Mouse (Mus musculus) mature B cell (primary cell): ENCODE measurements around the gene Eva1a.

Source experiments
- in situ Hi-C: fragments of 300-500 bp; cut with MboI; formaldehyde crosslinking; loops from 2 replicates; pipeline ENCODE4 v1.14.3; 2019

Gene Eva1a

GRCm38 (mm10) chr6:82040834-82041487 lies at the start of gene Eva1a:
TSS of gene Eva1a (plus strand) at chr6:82041043.
- in situ Hi-C loops, result no loop called here

- in situ Hi-C loops, result no loop called here
Observed at GRCm38 (mm10) chr6:82012392-82012791, 28.5 kb upstream of the Eva1a start.

DNA sequence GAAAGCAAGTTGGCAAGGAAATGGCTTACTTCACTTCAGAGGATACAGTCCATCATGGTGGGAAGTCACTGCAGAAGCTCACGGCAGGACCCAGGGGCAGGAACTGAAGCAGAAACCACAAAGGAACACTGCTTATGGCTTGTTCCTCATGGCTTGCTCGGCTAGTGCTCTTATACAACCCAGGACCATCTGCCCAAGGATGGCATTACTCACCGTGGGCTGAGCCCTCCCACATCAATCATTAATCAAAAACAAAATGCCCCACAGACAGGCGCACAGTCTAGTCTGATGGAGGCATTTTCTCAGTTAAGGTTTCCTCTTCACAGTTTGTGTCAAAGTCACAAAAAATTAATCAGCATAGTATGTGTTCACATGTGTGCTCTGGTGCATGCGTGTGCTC lies 19.8 kb upstream of the Eva1a start:
- in situ Hi-C loops, result no loop called here

- in situ Hi-C loops, result no loop called here
Observed at GRCm38 (mm10) chr6:82021494-82021893, 19.3 kb upstream of the Eva1a start.

GRCm38 (mm10) chr6:82029611-82030510 lies 11.0 kb upstream of the Eva1a start:
- in situ Hi-C loops, result no loop called here

DNA sequence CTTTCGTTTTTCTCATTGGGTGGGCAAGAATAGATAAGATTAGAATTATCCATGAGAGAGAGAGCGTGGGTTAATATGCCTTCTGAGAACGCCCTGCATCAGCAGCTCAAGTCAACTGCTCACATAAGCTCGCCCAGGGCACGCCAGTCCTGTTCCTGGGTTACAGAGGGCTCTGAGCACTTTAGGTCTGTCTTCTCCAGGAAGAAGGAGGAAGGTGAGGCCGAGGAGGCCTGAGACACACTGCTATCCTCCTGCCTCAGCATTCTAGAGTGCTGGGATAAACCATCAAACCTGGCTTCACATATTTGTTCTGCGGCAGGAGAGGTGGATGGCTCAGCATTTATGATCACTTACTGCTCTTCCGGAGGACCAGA lies 10.3 kb upstream of the Eva1a start:
- in situ Hi-C loops, result no loop called here

DNA sequence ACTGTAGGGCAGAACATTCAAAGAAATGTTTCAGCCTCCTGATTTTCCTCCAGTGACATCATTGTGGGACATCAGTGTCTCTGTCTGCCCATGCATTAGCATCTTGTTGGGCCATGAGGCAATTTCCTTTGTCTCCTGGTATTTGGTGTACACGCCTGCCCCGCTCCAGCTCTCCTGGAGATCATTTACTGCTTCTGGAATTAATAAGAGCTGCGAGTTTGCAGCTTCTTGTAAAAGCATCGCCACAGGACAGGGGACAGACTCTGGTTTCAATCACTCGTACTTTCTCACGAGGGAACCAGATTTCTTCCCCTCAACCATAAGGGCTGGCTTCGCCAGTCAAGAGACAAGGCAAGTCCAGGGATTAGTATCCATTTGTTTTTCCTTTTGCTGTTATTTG lies 3.6 kb upstream of the Eva1a start:
- in situ Hi-C loops, result no loop called here

DNA sequence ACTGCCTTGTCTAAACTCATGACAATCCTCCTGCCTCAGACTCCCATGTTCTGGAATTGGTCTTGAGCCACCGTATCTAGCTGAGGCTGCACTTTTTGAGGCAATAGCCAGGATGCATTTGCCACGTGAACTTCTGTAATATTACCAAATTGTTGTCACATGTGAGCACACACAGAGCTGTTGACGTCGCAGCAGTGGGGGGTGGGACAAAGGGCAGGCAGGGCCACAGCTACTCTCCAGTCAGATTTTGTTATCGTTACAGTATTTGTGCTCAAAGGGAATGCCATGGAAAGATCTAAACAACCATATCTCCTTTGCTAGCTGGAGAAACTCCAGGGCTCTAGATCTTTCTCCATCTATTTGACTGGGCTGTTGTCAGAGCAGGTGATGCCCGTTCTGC lies 1.6 kb upstream of the Eva1a start:
- in situ Hi-C loops, result no loop called here

- in situ Hi-C loops, result no loop called here
Observed at GRCm38 (mm10) chr6:82039968-82040367, 875 bp upstream of the Eva1a start.

- in situ Hi-C loops, result no loop called here
Observed at GRCm38 (mm10) chr6:82041488-82042295, 849 bp downstream of the Eva1a start.

DNA sequence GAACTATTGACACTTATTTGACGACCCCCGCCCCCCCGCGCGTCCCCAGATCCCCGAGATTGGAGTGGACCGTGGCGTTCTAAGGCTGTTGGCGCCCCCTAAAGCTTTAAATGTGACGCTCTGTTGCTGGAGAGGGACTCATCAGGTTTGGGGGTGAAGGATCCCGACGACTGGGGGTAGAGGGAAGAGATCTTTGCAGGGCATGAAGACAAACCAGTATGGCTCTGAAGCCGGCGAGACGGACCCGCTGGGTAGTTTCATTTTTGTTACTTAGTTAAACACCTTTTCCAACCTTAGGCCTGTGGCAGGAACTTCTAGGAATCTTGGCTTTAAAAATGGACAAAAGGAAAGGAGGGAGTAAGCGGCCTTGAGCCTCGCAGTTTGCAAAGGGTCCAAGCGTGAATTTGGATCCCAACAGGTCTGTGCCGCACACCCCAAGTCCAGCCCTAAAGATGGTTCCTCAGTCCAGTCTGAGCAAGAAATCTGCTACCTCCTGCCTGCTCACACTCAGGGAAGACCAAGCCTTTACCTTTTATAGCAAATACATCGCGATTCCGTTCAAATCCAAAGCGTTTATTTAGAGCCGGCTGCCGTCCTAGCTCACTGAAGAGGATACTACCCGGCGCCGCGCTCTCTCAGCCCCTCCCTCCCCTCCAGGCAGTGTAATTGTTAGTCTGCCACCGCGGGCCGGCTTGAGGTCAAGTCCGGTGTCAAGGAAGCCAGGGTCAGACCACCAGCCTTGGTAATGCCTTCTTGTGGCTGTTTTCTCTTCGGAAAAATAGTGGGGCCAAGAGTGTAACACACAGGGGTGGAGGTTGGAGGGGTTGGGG lies 1.7 kb downstream of the Eva1a start:
- in situ Hi-C loops, result no loop called here

DNA sequence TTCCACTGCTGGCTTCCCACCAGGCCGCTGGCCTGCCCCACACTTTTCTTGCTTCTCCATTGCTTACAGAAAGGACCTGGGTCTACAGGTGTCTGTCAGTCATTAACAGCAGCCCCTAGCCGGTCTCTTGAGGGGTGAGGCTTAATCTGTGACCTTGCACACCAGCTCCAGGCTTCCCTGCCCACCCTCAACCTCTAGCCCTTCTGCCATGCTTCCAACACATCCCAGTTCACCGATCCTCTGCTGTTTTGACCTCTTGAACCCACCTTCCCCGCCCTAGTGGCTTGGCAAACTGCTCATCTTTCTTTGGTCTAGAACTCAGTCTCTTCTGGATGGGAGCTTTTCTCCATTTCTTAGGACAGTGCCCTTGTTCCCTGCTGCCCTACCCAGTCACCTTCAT lies 2.8 kb downstream of the Eva1a start:
- in situ Hi-C loops, result no loop called here

DNA sequence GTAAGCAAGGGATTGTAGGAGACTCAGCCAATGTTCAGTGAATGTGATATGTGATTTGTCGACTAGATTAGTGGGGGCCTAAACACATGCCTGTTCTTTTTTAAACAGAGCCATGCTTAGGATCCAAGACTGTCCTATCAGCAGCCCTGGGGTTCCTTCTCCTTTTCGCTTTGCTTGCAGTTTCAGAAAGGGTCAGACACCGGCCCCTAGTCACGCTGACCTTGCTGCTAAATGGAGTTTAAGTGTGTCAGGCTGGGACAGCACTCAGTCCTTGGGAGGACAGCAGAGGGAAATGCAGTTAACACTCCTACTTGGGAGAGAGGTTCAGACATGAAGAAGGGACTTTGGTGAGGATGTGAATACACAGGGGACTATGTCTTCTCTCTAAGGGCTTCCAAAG lies 3.7 kb downstream of the Eva1a start:
- in situ Hi-C loops, result no loop called here

DNA sequence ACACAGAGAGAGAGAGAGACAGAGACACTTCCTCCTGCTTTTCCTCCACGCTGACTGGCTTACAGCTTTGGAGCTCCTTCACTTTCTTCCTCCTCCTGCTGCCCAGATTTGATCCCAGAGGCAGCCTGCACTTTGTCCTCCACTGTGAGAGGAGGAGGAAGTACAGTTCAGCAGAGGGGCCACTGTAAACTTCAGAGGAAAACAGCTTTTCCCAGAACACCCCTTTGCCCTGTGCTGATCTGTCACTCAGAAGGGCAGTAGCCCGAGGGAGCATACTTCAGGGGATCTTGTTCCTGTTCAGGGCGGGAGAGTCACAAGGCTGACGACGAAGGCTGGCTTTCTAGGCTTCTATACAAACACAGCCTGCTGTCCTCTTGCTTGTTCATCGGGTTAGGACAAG lies 7.1 kb downstream of the Eva1a start:
- in situ Hi-C loops, result no loop called here

GRCm38 (mm10) chr6:82050201-82050600 lies 9.4 kb downstream of the Eva1a start:
- in situ Hi-C loops, result no loop called here

DNA sequence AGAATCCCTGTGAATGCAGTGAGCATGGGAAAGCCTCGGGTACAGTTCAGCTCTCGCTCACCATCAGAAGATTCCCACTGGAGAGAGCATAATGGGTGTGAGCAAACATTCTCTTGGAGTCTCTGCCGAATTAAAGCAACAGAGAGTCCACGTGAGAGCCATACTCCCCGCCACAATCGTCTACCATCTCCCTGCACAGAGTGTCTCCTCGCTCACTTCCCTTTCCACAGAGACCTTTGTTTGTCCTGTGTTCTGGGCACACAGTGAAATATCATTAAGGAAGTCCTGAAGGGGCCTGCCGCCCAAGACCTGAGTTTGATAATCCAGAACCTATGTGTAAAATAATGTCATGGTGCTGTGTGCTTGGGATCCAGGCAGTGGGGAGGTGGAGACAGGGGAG lies 10.7 kb downstream of the Eva1a start:
- in situ Hi-C loops, result no loop called here

- in situ Hi-C loops, result no loop called here
Observed at GRCm38 (mm10) chr6:82052047-82052725, 11.3 kb downstream of the Eva1a start.

DNA sequence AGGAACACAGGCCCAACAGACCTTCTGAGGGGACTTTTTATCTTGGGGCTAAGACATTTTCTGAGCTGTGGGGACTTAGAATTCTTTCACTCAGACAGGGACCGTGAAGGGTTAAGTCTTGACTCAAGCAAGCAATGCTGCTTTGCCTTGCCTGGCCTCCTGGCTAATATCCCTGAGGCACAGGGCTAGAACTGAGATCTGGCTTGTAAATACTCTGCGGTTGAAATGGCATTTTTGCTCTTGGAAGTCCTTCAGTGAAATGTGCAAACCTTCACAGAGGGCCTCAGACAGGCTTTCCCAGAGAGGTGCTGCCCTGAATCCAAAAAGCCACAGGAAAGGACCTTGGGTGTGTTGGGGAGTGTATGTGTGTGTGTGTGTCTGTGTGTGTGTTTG lies 11.9 kb downstream of the Eva1a start:
- in situ Hi-C loops, result no loop called here

- in situ Hi-C loops, result no loop called here
Observed at GRCm38 (mm10) chr6:82054854-82055253, 14.0 kb downstream of the Eva1a start.

DNA sequence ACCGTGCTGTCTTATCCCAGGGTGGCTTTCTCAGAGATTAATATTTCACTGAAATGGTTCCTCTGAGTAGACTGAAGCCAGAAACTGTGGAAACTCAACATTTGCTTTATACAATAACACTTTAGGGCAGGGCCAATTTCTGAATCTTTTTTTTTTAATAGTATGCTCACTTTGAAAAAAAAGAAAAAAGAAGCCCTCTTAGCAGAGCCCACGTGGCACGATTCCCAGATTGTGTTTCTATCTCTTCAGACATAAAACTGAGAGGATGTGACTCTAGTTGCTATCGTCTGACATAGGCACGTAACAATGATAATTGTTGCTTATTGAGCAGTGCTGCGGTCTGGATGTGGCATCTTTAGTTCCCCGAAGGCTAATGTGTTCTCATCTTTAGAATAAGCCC lies 19.1 kb downstream of the Eva1a start:
- in situ Hi-C loops, result no loop called here

- in situ Hi-C loops, result no loop called here
Observed at GRCm38 (mm10) chr6:82065230-82065629, 24.4 kb downstream of the Eva1a start.
